Mouse (Mus musculus) Patski (cell line): ENCODE measurements around the gene Prkci. TPM values are rescaled to one million over a fixed set of nuclear protein-coding genes. Genes with fewer than 3 reads are reported as not detected.
A peak's percentile ranks its signal among the peaks of the same experiment; 100 is the strongest.

Experiments
- ATAC-seq: fragments of 100-300 bp; one replicate; pipeline ENCODE4 v1.8.0; 2021
- CTCF ChIA-PET: fragments of 350-600 bp; sonication (Branson Sonifier 250); formaldehyde crosslinking; loops from one replicate; lab custom pipeline; 2022; ENCODE audit warnings: inconsistent platforms; lab: Charles Lee
- POLR2A ChIA-PET: fragments of 350-600 bp; sonication (Branson Sonifier 250); formaldehyde crosslinking; loops from one replicate; lab custom pipeline; 2022; ENCODE audit warnings: antibody characterized with exemption, inconsistent platforms; lab: Charles Lee
- DNase-seq: peaks from one replicate; pipeline ENCODE4 v3.0.0-alpha.2; 2011; ENCODE audit warnings: low read depth, low spot score
- H3K27me3 ChIP-seq: fragments of 371-371 bp; one replicate; pipeline ENCODE4 v1.5.1; 2021
- CTCF ChIP-seq: fragments of 100-300 bp; IDR thresholded peaks from one replicate; pipeline ENCODE4 v1.5.1; 2021
- in situ Hi-C: fragments of 300-500 bp; cut with MboI; formaldehyde crosslinking; loops from 3 replicates; pipeline ENCODE4 v1.11.1; 2018; ENCODE audit warnings: low pct_unique_long_range_greater_than_20kb, mixed read lengths
- polyA plus RNA-seq: library from polyadenylated mRNA; unstranded; gene quantifications from one replicate; pipeline ENCODE4 v1.2.3, GENCODE M21; 2021

The Prkci gene
- polyA plus RNA-seq, 1 experiment from 2014 or later = 150 TPM

- DNase-seq (no peak), ATAC-seq (no peak)
- H3K27me3 ChIP-seq = no peaks in the 10 kb centered on the region
- ChIA-PET CTCF (interaction anchor here (1.0 to 4.7 kb wide), 7 partner anchors 10 to 48 kb away, joined by 3 to 62 read pairs (median 3); partner anchors contain the start of gene Prkci), POLR2A (interaction anchor here (0.7 to 1.2 kb wide), 3 partner anchors 15 to 48 kb away, joined by 3 to 5 read pairs (median 4); no protein-coding TSS in a partner anchor)
- in situ Hi-C loops = no loop called here
- no peak for TF ChIP-seq CTCF
Measured at GRCm38 (mm10) chr3:31015682-31016443, 20.3 kb downstream of the Prkci start.

DNA sequence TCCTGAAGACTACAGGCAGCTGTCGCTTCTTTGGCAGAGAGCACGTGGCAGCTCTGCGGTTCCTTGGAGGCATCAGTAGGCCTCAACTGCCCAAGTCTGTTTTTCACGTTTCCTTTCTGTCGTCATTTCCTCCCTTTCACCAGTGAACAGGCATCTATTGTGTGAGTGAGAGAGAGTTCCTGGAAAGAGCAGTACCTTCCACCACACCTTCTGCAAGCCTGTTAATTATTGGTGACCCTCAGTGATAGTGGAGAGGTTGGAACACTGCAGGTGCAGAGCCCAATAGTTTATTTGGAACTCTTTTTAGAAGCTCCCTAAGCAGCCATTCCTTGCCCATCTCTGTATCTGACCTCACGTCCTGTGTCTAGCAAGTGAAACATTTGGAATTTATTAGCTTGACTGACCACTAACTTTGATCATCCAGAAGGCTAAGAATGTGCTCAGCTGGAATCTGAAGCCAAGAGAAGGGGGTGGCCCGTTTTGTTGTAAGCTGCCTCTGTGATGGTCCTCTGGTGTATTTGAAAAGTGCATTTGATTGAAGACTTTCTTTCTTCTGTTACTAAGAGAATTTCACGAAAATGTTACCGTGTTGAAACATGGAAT lies 21.1 kb downstream of the Prkci start:
- POLR2A ChIA-PET = interaction anchor here (0.6 to 1.4 kb wide), 4 partner anchors 16 to 97 kb away, joined by 3 to 4 read pairs (median 4); partner anchors contain the start of gene Prkci
- H3K27me3 ChIP-seq = no peaks in the 10 kb centered on the region
- CTCF ChIA-PET = interaction anchor here (0.7 to 4.7 kb wide), 12 partner anchors 9 to 63 kb away, joined by 3 to 62 read pairs (median 3); partner anchors contain the start of gene Prkci
- DNase-seq (no peak), ATAC-seq (peak; percentile 77)
- in situ Hi-C loops = no loop called here
- TF ChIP-seq CTCF = peak; percentile 9

DNA sequence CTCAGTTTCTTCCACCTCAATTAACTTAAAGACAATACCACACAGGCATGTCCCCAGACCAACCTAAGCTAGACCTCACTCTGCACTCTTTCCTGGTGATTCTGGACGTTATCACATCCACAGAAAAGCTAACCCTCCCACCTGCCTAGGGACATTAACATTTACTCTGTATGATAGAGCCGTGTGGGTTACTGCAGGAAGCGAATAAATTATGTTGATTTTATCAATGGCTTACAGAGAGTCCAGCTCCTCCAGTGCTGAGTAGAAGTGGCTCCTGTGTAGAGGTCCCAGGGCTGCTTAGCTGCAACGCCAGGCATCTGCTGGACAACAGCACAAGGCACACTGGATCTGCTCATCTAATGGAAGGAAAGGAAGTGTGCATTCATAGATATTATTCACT lies 22.1 kb downstream of the Prkci start:
- in situ Hi-C loops = no loop called here
- TF ChIP-seq CTCF = no peak
- no peaks in the 10 kb centered on the region for H3K27me3 ChIP-seq
- DNase-seq (no peak), ATAC-seq (no peak)
- CTCF ChIA-PET = interaction anchor here (1.0 to 4.7 kb wide), 7 partner anchors 8 to 322 kb away, joined by 3 to 62 read pairs (median 3); partner anchors contain the start of gene Prkci
- POLR2A ChIA-PET = interaction anchor here (0.6 to 1.4 kb wide), 4 partner anchors 18 to 223 kb away, joined by 4 to 6 read pairs (median 4); partner anchors contain the start of gene Prkci

- in situ Hi-C loops = no loop called here
Measured at GRCm38 (mm10) chr3:31019287-31019686, 23.7 kb downstream of the Prkci start.

GRCm38 (mm10) chr3:31019793-31020447 lies 24.4 kb downstream of the Prkci start:
- no peaks in the 10 kb centered on the region for H3K27me3 ChIP-seq
- POLR2A ChIA-PET = interaction anchor here (0.6 to 5.6 kb wide), 3 partner anchors 21 to 226 kb away, joined by 4 to 50 read pairs (median 6); no protein-coding TSS in a partner anchor
- CTCF ChIA-PET = interaction anchor here (7.1 kb wide), 1 partner anchor 21 kb away, joined by 68 read pairs; the partner anchor contains the start of gene Prkci
- DNase-seq (no peak), ATAC-seq (no peak)
- in situ Hi-C loops = no loop called here
- no peak for TF ChIP-seq CTCF

More at GRCm38 (mm10) chr3:31019287-31019686, 23.7 kb downstream of the Prkci start:
- ChIA-PET CTCF (interaction anchor here (7.1 kb wide), 1 partner anchor 21 kb away, joined by 68 read pairs; the partner anchor contains the start of gene Prkci), POLR2A (interaction anchor here (0.6 kb wide), 1 partner anchor 44 kb away, joined by 4 read pairs; no protein-coding TSS in a partner anchor)
- no peak for TF ChIP-seq CTCF
- ATAC-seq = no peak
- no peak for DNase-seq
- H3K27me3 ChIP-seq = no peaks in the 10 kb centered on the region

DNA sequence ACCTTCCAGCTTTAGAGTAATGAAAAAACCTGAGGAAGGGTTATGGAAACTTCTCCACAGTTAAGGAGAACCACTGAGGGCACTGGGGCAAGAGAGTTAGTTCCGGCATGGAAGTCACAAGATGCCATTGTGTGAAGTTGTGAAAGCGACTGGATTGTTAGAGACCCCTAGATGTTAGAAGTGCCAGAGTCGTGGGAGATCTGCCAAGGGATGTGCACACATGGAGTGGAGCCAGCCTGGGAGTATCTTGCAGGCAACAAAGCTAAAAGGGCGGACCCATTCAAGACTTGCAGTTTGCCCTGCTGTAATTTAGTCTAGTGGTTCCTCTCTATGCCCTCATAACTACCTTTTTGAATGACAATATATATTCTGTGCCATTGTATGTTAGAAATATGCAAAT lies 25.1 kb downstream of the Prkci start:
- ATAC-seq (no peak), DNase-seq (no peak)
- no peaks in the 10 kb centered on the region for H3K27me3 ChIP-seq
- POLR2A ChIA-PET = interaction anchor here (5.6 kb wide), 1 partner anchor 22 kb away, joined by 50 read pairs; no protein-coding TSS in a partner anchor
- no peak for TF ChIP-seq CTCF
- in situ Hi-C loops = no loop called here
- CTCF ChIA-PET = interaction anchor here (1.3 to 7.1 kb wide), 4 partner anchors 9 to 60 kb away, joined by 3 to 68 read pairs (median 4); partner anchors contain the start of gene Prkci

DNA sequence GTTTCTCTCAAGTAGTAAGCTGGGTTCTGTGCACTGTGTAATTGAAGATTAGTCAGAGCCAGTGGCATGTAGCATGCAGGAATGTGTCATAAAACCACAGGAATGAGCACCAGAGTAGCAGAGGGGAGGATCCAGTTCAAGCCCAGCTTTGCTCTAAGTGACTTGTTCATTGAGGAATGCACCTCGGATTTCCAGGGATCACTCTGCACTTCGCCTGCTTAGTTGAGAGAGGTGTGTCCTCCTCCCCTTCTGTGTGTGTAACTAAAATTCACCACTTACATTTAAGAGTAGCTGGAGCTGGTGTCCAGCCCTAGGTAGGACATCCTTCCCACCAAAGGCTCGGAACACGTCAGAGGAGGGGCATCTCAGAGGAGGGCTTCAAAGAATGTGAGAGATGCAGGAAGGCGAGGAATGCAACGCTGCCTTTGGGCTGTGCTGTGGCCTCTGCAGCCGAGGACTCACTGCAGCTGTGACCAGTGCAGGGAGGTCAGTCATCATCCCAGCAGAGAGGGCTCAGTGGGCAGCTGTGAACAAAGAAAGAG lies 27.4 kb downstream of the Prkci start:
- ATAC-seq (peak; percentile 96), DNase-seq (peak; percentile 99)
- ChIA-PET POLR2A (interaction anchor here (0.6 to 5.6 kb wide), 3 partner anchors 12 to 109 kb away, joined by 4 to 50 read pairs (median 4); no protein-coding TSS in a partner anchor), CTCF (interaction anchor here (0.5 to 7.1 kb wide), 11 partner anchors 8 to 116 kb away, joined by 3 to 68 read pairs (median 5); partner anchors contain the start of gene Prkci)
- TF ChIP-seq CTCF = no peak
- H3K27me3 ChIP-seq = no peaks in the 10 kb centered on the region
- in situ Hi-C loops = no loop called here

DNA sequence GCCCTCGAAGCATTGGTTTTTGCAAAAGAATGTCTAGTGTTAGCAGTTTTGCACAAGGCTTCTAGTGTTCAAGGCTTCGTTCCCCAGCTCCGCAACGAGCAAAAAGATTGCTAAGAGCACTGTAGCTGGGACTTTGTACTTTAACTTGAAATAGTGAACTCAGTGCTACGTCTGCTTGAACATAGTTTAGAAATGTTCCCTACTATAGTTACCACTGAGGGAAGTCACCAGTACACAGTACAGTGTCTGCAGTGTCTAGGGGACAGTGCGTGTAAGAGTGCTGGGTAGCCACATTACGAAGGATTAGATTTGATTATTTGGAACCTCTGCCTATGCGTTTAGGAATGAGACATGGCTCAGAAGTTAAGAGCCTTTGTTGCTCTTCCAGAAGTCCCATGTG lies 32.2 kb downstream of the Prkci start:
- ChIA-PET CTCF (no interaction called here), POLR2A (interaction anchor here (0.7 kb wide), 2 partner anchors 16 to 327 kb away, joined by 3 to 4 read pairs; no protein-coding TSS in a partner anchor)
- ATAC-seq (no peak), DNase-seq (no peak)
- no peaks in the 10 kb centered on the region for H3K27me3 ChIP-seq
- in situ Hi-C loops = no loop called here
- no peak for TF ChIP-seq CTCF

DNA sequence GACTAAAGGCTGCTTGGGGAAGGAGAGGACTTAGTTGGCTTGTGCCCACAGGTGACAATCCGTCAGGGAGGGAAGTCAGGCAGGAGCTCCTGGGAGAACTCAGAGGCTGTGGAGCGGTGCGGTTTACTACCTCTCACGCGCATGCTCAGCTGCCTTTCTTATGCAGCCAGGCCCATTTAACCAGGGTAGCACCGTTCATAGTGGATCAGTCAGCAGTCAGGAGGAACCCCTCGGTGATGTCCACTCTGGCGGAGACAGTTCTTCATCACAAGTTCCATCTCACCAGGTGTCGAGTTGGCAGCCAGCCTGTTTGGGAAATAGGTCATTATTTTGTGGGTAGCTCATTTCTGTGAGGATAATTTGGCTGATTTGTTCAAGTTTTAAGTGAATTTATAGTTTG lies 36.1 kb downstream of the Prkci start:
- ATAC-seq (no peak), DNase-seq (no peak)
- POLR2A ChIA-PET = no interaction called here
- in situ Hi-C loops = no loop called here
- no peaks in the 10 kb centered on the region for H3K27me3 ChIP-seq
- TF ChIP-seq CTCF = no peak
- CTCF ChIA-PET = interaction anchor here (1.0 to 1.8 kb wide), 3 partner anchors 9 to 77 kb away, joined by 3 to 10 read pairs (median 5); no protein-coding TSS in a partner anchor
